Mouse (Mus musculus) hindbrain, embryonic 16.5 days (tissue): ENCODE results near the gene Atp1b1. TPM values are rescaled to one million over a fixed set of nuclear protein-coding genes. Genes with fewer than 3 reads are reported as not detected.

Source experiments
- ATAC-seq: fragments of 200-750 bp; cut with Nextera tagmentation; 2 replicates; pipeline ENCODE4 v1.8.0; 2017; ENCODE audit warnings: moderate TSS enrichment, moderate library complexity
- H3K27ac ChIP-seq: fragments of 300-500 bp; sonication (generic); 2 replicates; pipeline ENCODE4 v1.5.1; 2014; ENCODE audit warnings: low read depth, mild to moderate bottlenecking, control low read depth, low read length, moderate library complexity
- H3K27me3 ChIP-seq: fragments of 300-500 bp; sonication (generic); replicated peaks from 2 replicates; pipeline ENCODE4 v1.6.1; 2014; ENCODE audit warnings: low read length; ENCODE audit not compliant: control insufficient read depth, insufficient read depth
- H3K36me3 ChIP-seq: fragments of 300-500 bp; sonication (generic); 2 replicates; pipeline ENCODE4 v1.6.1; 2014; ENCODE audit warnings: mild to moderate bottlenecking, low read length, moderate library complexity, mixed read lengths; ENCODE audit not compliant: control insufficient read depth, insufficient read depth
- H3K4me1 ChIP-seq: fragments of 300-500 bp; sonication (generic); 2 replicates; pipeline ENCODE4 v1.6.1; 2014; ENCODE audit warnings: low read depth, low read length; ENCODE audit not compliant: control insufficient read depth, insufficient read depth
- H3K4me2 ChIP-seq: fragments of 300-500 bp; sonication (generic); 2 replicates; pipeline ENCODE4 v1.6.1; 2014; ENCODE audit warnings: mild to moderate bottlenecking, low read length, control low read depth, moderate library complexity
- H3K4me3 ChIP-seq: fragments of 300-500 bp; sonication (generic); 2 replicates; pipeline ENCODE4 v1.5.1; 2014; ENCODE audit warnings: mild to moderate bottlenecking, low read length, control low read depth, moderate library complexity
- H3K9ac ChIP-seq: fragments of 300-500 bp; sonication (generic); 2 replicates; pipeline ENCODE4 v1.6.1; 2014; ENCODE audit warnings: low read depth, mild to moderate bottlenecking, control low read depth, low read length, moderate library complexity
- H3K9me3 ChIP-seq: fragments of 300-500 bp; sonication (generic); 2 replicates; pipeline ENCODE4 v1.6.1; 2014; ENCODE audit warnings: mild to moderate bottlenecking, low read length, moderate library complexity; ENCODE audit not compliant: control insufficient read depth
- WGBS: fragments of 180-500 bp; shearing (Covaris S2); extraction: QIAGEN DNeasy Blood & Tissue Kit; methylation state at CpG from one replicate; pipeline ENCODE4 v1.1.7; 2014; 5-methylcytosine and 5-hydroxymethylcytosine counted together
- polyA plus RNA-seq: library from polyadenylated mRNA; unstranded; fragments of >200 nt; fragmentation: Nextera tagmentation; extraction: Ambion mirVana; gene quantifications from 2 replicates; pipeline ENCODE4 v1.2.1, GENCODE M21; 2015

Gene Atp1b1
- polyA plus RNA-seq, 1 experiment from 2014 or later, result 485 TPM

DNA sequence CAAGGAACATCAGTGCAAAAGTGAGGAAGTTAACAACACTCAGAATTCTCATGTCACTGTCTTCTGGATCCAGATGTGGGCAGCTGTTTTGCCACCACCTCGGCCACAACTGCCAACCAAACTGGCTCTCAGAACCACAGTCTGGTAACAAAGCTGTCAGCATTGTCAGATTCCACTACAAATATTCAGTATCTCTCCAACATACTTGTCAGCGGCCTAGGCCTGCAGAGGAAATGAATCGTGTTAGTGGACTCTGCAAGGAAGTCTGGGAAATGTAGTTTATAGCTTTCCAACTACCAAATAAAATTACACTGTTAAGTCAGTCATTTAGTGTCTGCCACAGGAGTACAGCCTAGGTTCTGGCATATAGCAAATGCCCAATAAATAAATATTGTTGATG is 40.6 kb downstream of the Atp1b1 start:
- no peaks in the 10 kb centered on the region for H3K27me3 ChIP-seq
- no peak overlapping the region for H3K9ac ChIP-seq
- no peaks in the 10 kb centered on the region for H3K9me3 ChIP-seq
- no peak overlapping the region for H3K4me3 ChIP-seq
- no peak overlapping the region for H3K4me2 ChIP-seq
- 78% methylated on average over 3 of the region's 3 CpGs for WGBS
- no peak overlapping the region for H3K27ac ChIP-seq
- no peaks in the 10 kb centered on the region for H3K36me3 ChIP-seq
- H3K4me1 ChIP-seq, result no peaks in the 10 kb centered on the region
- no peak for ATAC-seq

DNA sequence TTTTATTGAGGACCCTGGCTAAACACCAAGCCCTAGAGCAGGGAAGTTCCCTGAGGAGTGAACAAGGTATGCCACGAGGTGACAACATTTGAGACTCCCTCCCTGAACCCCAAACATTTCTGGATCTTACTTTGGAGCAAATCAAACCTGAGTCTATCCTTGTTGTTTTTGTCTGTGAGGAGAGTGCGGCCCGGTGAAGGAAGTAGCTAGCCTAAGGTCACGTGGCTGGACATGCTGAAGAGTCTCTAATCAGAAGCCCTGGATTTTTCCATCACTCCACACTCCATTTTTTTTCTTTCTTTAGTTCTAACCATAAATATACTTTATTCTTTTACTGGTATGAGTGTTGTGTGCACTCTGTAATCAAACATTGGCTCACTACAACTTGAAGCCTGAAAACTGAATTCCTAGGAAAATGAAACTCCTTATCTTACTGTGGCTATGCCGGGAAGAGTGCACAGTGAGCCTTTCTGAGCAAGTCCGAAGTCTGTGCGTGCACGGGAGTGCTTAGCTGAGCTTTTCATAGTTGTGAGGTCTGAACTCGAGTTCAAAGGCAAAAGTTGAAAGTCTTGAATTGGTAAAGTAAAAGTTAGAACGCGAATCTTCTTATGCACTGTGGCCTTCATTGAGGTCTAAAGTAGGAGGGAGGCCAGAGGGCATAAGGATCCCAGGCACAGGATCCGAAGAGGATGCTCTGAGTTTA is 41.3 kb downstream of the Atp1b1 start:
- H3K4me1 ChIP-seq, result no peaks in the 10 kb centered on the region
- H3K27ac ChIP-seq, result no peak overlapping the region
- no peak for ATAC-seq
- no peaks in the 10 kb centered on the region for H3K36me3 ChIP-seq
- no peak overlapping the region for H3K4me2 ChIP-seq
- H3K27me3 ChIP-seq, result no peaks in the 10 kb centered on the region
- H3K9me3 ChIP-seq, result no peaks in the 10 kb centered on the region
- H3K4me3 ChIP-seq, result no peak overlapping the region
- whole genome bisulfite sequencing, result 91% methylated on average over 12 of the region's 12 CpGs
- H3K9ac ChIP-seq, result no peak overlapping the region

DNA sequence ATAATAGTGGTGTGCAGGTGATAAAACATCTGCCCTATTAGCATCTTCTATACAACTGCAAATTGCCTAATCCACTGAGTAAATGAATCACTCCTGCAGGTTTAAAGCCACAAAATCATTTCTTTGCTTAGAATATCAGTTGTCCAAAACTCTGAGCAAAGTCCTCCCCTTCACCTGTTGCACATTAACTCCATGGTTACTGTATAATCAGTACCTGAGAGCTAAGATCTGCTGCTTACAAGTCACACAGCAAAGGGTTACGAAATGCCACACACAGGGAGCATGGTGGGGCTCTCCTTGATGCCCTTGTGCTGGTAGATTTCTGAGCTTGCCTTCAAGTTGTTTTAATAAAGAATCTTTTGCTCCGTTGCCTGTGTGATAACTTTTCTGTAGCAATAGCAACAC is 42.8 kb downstream of the Atp1b1 start:
- Histone ChIP-seq H3K9ac (no peak overlapping the region), H3K9me3 (no peaks in the 10 kb centered on the region), H3K27ac (no peak overlapping the region), H3K4me2 (no peak overlapping the region), H3K36me3 (no peaks in the 10 kb centered on the region), H3K4me3 (no peak overlapping the region), H3K4me1 (no peaks in the 10 kb centered on the region), H3K27me3 (no peaks in the 10 kb centered on the region)
- ATAC-seq, result no peak
- 78% methylated on average over 2 of the region's 2 CpGs for WGBS

DNA sequence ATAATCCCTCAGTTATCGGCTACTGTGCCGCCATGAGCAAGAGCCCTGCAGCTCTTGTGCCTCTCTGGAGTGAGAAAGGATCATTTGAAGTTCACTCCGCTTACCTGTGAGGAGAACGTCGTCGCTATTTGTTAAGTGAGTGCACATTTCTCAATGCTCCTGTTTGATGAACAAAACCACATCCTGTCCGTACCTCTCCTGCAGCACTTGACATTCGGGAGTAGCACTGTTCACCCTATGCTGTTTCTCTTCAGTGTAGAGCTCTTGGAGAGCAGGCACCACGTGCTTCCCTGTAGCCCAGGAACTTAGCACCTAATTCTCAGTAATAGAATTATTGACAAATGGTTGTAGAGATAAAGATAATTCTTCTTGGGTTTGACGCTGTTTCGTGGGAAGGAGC is 44.5 kb downstream of the Atp1b1 start:
- no peaks in the 10 kb centered on the region for H3K4me1 ChIP-seq
- H3K4me3 ChIP-seq, result no peak overlapping the region
- H3K27me3 ChIP-seq, result no peaks in the 10 kb centered on the region
- no peaks in the 10 kb centered on the region for H3K9me3 ChIP-seq
- no peaks in the 10 kb centered on the region for H3K36me3 ChIP-seq
- no peak overlapping the region for H3K4me2 ChIP-seq
- no peak overlapping the region for H3K27ac ChIP-seq
- ATAC-seq, result no peak
- H3K9ac ChIP-seq, result no peak overlapping the region
- 96% methylated on average over 11 of the region's 11 CpGs for whole genome bisulfite sequencing

DNA sequence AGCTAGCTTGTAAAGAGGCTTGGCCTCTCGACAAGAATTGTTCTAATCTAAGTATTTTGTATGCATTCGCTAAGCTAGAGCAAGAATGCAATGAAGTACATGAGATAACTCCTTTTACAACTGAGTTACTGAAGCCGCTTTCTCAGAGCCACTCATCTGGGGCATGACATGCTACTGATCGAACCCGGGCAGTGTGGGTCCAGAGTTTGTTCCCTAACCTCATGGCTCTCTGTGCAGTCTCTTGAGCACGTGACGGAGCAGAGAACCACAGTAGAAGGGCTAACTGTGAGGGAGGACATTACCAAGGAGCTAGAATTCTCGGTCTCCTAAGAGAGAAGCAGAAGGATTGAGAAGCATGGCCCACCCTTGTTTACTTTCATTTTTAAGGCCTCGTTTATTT is 45.2 kb downstream of the Atp1b1 start:
- WGBS, result 95% methylated on average over 9 of the region's 9 CpGs
- Histone ChIP-seq H3K4me2 (no peak overlapping the region), H3K4me3 (no peak overlapping the region), H3K9me3 (no peaks in the 10 kb centered on the region), H3K9ac (no peak overlapping the region), H3K36me3 (no peaks in the 10 kb centered on the region), H3K27ac (no peak overlapping the region), H3K4me1 (no peaks in the 10 kb centered on the region), H3K27me3 (no peaks in the 10 kb centered on the region)
- no peak for ATAC-seq

DNA sequence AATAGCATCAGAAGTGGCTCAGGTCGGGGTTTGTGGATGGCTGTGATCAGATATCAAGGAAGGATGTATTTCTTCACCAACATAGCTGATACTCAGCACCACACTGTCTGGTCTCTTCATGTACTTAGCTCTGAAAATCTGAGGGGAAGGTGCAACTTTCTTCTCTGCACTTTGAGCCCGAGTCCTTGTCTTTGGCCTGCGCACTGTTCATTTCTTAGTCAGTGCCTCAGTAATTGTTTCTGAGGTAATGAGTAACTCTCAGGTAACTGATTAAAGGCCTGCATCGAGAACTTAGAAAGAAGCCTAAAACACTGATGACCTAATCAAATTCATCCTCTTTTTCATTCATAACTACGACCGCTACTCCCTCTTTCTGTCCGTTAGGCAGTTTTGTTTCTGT is 46.8 kb downstream of the Atp1b1 start:
- Histone ChIP-seq H3K9ac (no peak overlapping the region), H3K27me3 (no peaks in the 10 kb centered on the region), H3K4me3 (no peak overlapping the region), H3K4me1 (no peaks in the 10 kb centered on the region), H3K27ac (no peak overlapping the region), H3K9me3 (no peaks in the 10 kb centered on the region), H3K4me2 (no peak overlapping the region), H3K36me3 (no peaks in the 10 kb centered on the region)
- 87% methylated on average over 7 of the region's 7 CpGs for WGBS
- ATAC-seq, result no peak

DNA sequence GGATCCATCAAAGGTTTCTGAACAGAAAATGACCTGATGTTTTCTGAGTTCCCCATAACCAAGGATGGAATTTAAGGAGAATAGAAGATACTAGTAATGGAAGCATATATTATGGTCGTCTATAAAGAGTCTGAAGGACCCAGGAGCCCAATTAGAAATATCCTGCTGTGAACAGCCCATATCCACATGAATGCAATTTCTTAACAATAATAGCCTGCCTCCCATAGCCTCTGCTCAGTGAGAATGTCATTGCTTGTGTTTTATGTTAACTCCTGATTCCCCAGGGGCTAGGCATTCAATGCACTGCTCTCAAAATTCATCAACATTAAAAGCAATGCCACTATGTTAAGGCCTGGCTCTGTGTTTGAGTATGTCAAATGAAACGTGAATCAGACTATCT is 49.5 kb downstream of the Atp1b1 start:
- no peaks in the 10 kb centered on the region for H3K9me3 ChIP-seq
- no peaks in the 10 kb centered on the region for H3K27me3 ChIP-seq
- no peak overlapping the region for H3K4me2 ChIP-seq
- no peak overlapping the region for H3K27ac ChIP-seq
- no peak overlapping the region for H3K9ac ChIP-seq
- no peaks in the 10 kb centered on the region for H3K4me1 ChIP-seq
- ATAC-seq, result no peak
- 33% methylated on average over 2 of the region's 2 CpGs for WGBS
- no peaks in the 10 kb centered on the region for H3K36me3 ChIP-seq
- H3K4me3 ChIP-seq, result no peak overlapping the region

DNA sequence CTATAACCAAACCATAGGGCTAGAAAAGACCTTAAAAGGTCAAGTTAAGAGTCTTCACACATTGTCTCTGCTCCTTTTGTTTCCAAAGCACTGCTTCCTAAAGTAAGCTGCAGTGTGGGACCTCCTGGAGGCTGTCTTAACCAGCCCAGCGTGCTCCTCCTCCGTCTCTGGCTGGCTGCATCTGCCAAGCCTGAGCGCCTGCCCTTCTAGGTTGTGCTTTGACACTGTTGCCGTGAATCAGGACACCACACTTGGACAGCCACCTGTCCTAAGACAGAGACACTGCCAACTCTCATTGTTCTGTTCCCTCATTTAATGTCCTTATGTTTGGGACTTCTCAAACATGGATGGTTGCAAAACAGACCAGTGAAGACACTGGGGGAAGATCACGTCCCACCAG is 51.6 kb downstream of the Atp1b1 start:
- no peak overlapping the region for H3K4me3 ChIP-seq
- WGBS, result 37% methylated on average over 5 of the region's 5 CpGs

DNA sequence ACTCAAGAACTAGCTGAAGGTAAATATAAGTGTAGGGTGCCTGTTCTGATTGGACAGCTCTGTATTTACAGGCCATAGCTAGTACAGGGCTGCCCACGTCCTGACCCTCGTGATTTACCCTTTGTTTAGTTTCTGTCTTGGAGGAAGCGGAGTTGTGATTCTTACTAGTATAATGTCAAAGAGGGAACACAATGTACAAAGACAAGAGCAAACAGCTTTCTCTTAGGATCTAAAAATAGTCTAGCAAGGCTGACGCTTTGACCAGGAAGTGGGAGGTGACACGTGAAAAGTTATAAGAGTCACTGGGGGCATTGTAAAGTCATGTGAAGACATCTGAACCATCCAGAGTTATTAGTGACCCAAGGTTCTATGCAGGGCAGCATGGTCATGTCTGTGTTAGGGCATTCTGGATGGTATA is 52.8 kb downstream of the Atp1b1 start:
- no peak overlapping the region for H3K4me3 ChIP-seq
- H3K9me3 ChIP-seq, result peaks cover 4% of the 10 kb centered on the region

More for the DNA sequence above, 51.6 kb downstream of the Atp1b1 start:
- ATAC-seq, result 0 out of 2 replicates have a peak, but pooled peaks have one; percentile 50
- no peak overlapping the region for H3K9ac ChIP-seq
- peaks cover 4% of the 10 kb centered on the region for H3K9me3 ChIP-seq
- 0 out of 2 replicates have a peak, but pooled peaks cover 4% of the 10 kb centered on the region for H3K36me3 ChIP-seq
- H3K27me3 ChIP-seq, result no peaks in the 10 kb centered on the region
- no peaks in the 10 kb centered on the region for H3K4me1 ChIP-seq
- no peak overlapping the region for H3K4me2 ChIP-seq
- H3K27ac ChIP-seq, result no peak overlapping the region

More for the DNA sequence above, 52.8 kb downstream of the Atp1b1 start:
- H3K27ac ChIP-seq, result no peak overlapping the region
- H3K27me3 ChIP-seq, result no peaks in the 10 kb centered on the region
- no peak for ATAC-seq
- H3K9ac ChIP-seq, result no peak overlapping the region
- no peaks in the 10 kb centered on the region for H3K4me1 ChIP-seq
- no peak overlapping the region for H3K4me2 ChIP-seq
- 80% methylated on average over 5 of the region's 5 CpGs for WGBS
- H3K36me3 ChIP-seq, result 0 out of 2 replicates have a peak, but pooled peaks cover 4% of the 10 kb centered on the region
